ENCODE assay signal across 8 mouse cellular contexts in genomic region chr15:82345820-82346470, GRCm38 (mm10). TPM values are rescaled to one million over a fixed set of nuclear protein-coding genes. Genes with fewer than 3 reads are reported as not detected.
DNase-seq lines count a peak whose midpoint lies in the region; ATAC-seq and TF ChIP-seq lines count a peak whose summit lies in the region.

No protein-coding gene starts in this region.

- peak overlapping the region; percentile 79 to 87 for H3K4me3 ChIP-seq in ES-E14 (ENCODE audit: insufficient read depth in 1 of 2, low read depth in 1 of 2, low read length in 2 of 2, poor library complexity in 1 of 2, severe bottlenecking in 1 of 2)
- peak overlapping the region; percentile 79 for H3K4me3 ChIP-seq in forebrain, embryonic 15.5 days
- peak overlapping the region; percentile 87 for H3K4me3 ChIP-seq in lung, adult 2 months (replicated peaks; ENCODE audit: extremely low read depth, low read depth, low read length)

- in situ Hi-C loops in ES-E14 (cut with MboI; ENCODE audit: low sequenced_read_pairs in 2 of 2, unreplicated experiment in 2 of 2), result no loop called here

- TF ChIP-seq POLR2A in lung, adult 2 months (IDR thresholded peaks at IDR 0.05; ENCODE audit: borderline replicate concordance, extremely low read depth, low read depth, low read length), result peak; percentile 73; the same call in 1 of the 2 replicates

- under 1% methylated on average over 50 of the region's 51 CpGs for WGBS in forebrain, embryonic 15.5 days
- under 1% methylated on average over 51 of the region's 51 CpGs for WGBS in lung, adult 2 months

- ATAC-seq in forebrain, embryonic 15.5 days (replicated peaks), result peak; percentile 98
- ATAC-seq in neutrophil, adult 5-6 weeks (ENCODE audit: extremely low read depth, insufficient number of reproducible peaks, low FRiP score, poor library complexity, severe bottlenecking), result peak; percentile 89

- H3K27ac ChIP-seq in ES-E14 (ENCODE audit: insufficient read depth, low read depth, low read length, poor library complexity, severe bottlenecking), result peak overlapping the region; percentile 65
- peak overlapping the region; percentile 91 for H3K27ac ChIP-seq in forebrain, embryonic 15.5 days (replicated peaks)

- peak; percentile 99 for DNase-seq in ES-E14 (ENCODE audit: low read depth, low spot score)
- peak; percentile 98 for DNase-seq in cerebellum, adult 11-12 months
- peak; percentile 95 for DNase-seq in heart, postnatal 25 days (ENCODE audit: low spot score)
- peak; percentile 97 to 99 for DNase-seq in layer of hippocampus, adult 18-20 months (ENCODE audit: low spot score in 2 of 2)
- DNase-seq in lung, adult 2 months, result peak; percentile 96
- peak; percentile 96 to 98 for DNase-seq in thymus, adult 18-20 months

- peaks cover 6 to 10% of the 10 kb centered on the region in 2 experiments for H3K4me1 ChIP-seq in ES-E14 (ENCODE audit: control insufficient read depth in 2 of 2, insufficient read depth in 2 of 2, low read length in 2 of 2, poor library complexity in 1 of 2)
- peaks cover 22% of the 10 kb centered on the region for H3K4me1 ChIP-seq in forebrain, embryonic 15.5 days
- H3K4me1 ChIP-seq in lung, adult 2 months (ENCODE audit: control insufficient read depth, insufficient read depth, low read length), result peaks cover 8% of the 10 kb centered on the region

- peak overlapping the region; percentile 91 for H3K9ac ChIP-seq in ES-E14 (ENCODE audit: insufficient read depth, low read depth, low read length, poor library complexity, severe bottlenecking)
- H3K9ac ChIP-seq in forebrain, embryonic 15.5 days (replicated peaks), result peak overlapping the region; percentile 69

- intact Hi-C loops in heart, postnatal 25 days (cut with DNase I), result loop anchor here (5.0 kb wide), 1 partner anchor 199 kb away; the partner anchor contains the start of gene Srebf2

- peaks cover 8% of the 10 kb centered on the region; the same call in 1 of the 2 replicates for H3K27me3 ChIP-seq in forebrain, embryonic 15.5 days

- H3K36me3 ChIP-seq in ES-E14 (ENCODE audit: control insufficient read depth, insufficient read depth, low read length, poor library complexity, severe bottlenecking), result peaks cover 23% of the 10 kb centered on the region
- peaks cover 33% of the 10 kb centered on the region for H3K36me3 ChIP-seq in forebrain, embryonic 15.5 days

- no peak for TF ChIP-seq CTCF in lung, adult 2 months (IDR thresholded peaks at IDR 0.05; ENCODE audit: insufficient read depth, low read length)

- no peaks in the 10 kb centered on the region for H3K9me3 ChIP-seq in ES-E14 (ENCODE audit: control insufficient read depth, insufficient read depth, low read depth, low read length)
- no peaks in the 10 kb centered on the region for H3K9me3 ChIP-seq in forebrain, embryonic 15.5 days

- peak overlapping the region; percentile 58 for H3K4me2 ChIP-seq in forebrain, embryonic 15.5 days (replicated peaks)

TF ChIP-seq in ES-E14, 5 proteins besides CTCF, POLR2A, EP300 and RAD21:
- peak; percentile 96 for TF ChIP-seq CHD2 (IDR thresholded peaks at IDR 0.05; ENCODE audit: low read depth, low read length)
- no peak for TF ChIP-seq ZC3H11A (IDR thresholded peaks at IDR 0.05; ENCODE audit: borderline replicate concordance, low read depth, low read length)
- no peak for TF ChIP-seq ZNF384 (IDR thresholded peaks at IDR 0.05; ENCODE audit: low read depth, low read length)
- no peak; the same call in 1 of the 2 replicates for TF ChIP-seq HCFC1 (IDR thresholded peaks at IDR 0.05; ENCODE audit: borderline replicate concordance, insufficient read depth, low read length)
- no peak for TF ChIP-seq MAFK (IDR thresholded peaks at IDR 0.05; ENCODE audit: insufficient read depth, low read depth, low read length)

RNA-seq across cellular contexts. Expression of gene Smdt1, which starts 7.2 kb away (rescaled TPM):
- total RNA-seq in ES-E14 (2012; rRNA removed), result 172 and 222 TPM in 2 replicates
- polyA plus RNA-seq in forebrain, embryonic 15.5 days (2015; fragmentation: Nextera tagmentation; extraction: Ambion mirVana), result 292 and 313 TPM in 2 replicates
- total RNA-seq in heart, postnatal 25 days (2021), result 100 to 1,000 TPM; 203 to 204 TPM
- 100 to 1,000 TPM; 149 to 152 TPM for total RNA-seq in layer of hippocampus, adult 18-20 months (2021)
- polyA plus RNA-seq in lung, adult 2 months (2012; rRNA removed), result 189 and 202 TPM in 2 replicates
- total RNA-seq in neutrophil, adult 5-6 weeks (2017), result 34.0 and 36.1 TPM in 2 replicates

RNA-seq across cellular contexts. Expression of gene Pheta2, which starts 7.2 kb away (rescaled TPM):
- total RNA-seq in ES-E14 (2012; rRNA removed), result 0.85 and 0.95 TPM in 2 replicates
- 1.4 and 1.5 TPM in 2 replicates for polyA plus RNA-seq in forebrain, embryonic 15.5 days (2015; fragmentation: Nextera tagmentation; extraction: Ambion mirVana)
- total RNA-seq in heart, postnatal 25 days (2021), result 1 to 10 TPM in 1 of 2 experiments, under 1 TPM in 1; 0.70 to 1.4 TPM
- total RNA-seq in layer of hippocampus, adult 18-20 months (2021), result under 1 TPM; 0.25 to 0.52 TPM
- polyA plus RNA-seq in lung, adult 2 months (2012; rRNA removed), result 1.8 and 2.4 TPM in 2 replicates
- 0.35 and 0.37 TPM in 2 replicates for total RNA-seq in neutrophil, adult 5-6 weeks (2017)

RNA-seq across cellular contexts. Expression of gene Naga, which starts 7.2 kb away (rescaled TPM):
- 17.6 and 35.3 TPM in 2 replicates for total RNA-seq in ES-E14 (2012; rRNA removed)
- polyA plus RNA-seq in forebrain, embryonic 15.5 days (2015; fragmentation: Nextera tagmentation; extraction: Ambion mirVana), result 23.2 and 23.9 TPM in 2 replicates
- 10 to 100 TPM; 32.0 to 33.3 TPM for total RNA-seq in heart, postnatal 25 days (2021)
- total RNA-seq in layer of hippocampus, adult 18-20 months (2021), result 10 to 100 TPM; 33.5 to 40.5 TPM
- 167 and 189 TPM in 2 replicates for polyA plus RNA-seq in lung, adult 2 months (2012; rRNA removed)
- total RNA-seq in neutrophil, adult 5-6 weeks (2017), result 32.2 and 40.0 TPM in 2 replicates

RNA-seq across cellular contexts. Expression of gene Ndufa6, which starts 8.2 kb away (rescaled TPM):
- total RNA-seq in ES-E14 (2012; rRNA removed), result 256 and 306 TPM in 2 replicates
- polyA plus RNA-seq in forebrain, embryonic 15.5 days (2015; fragmentation: Nextera tagmentation; extraction: Ambion mirVana), result 322 and 334 TPM in 2 replicates
- 100 to 1,000 TPM; 683 to 734 TPM for total RNA-seq in heart, postnatal 25 days (2021)
- 100 to 1,000 TPM; 206 to 215 TPM for total RNA-seq in layer of hippocampus, adult 18-20 months (2021)
- polyA plus RNA-seq in lung, adult 2 months (2012; rRNA removed), result 183 and 193 TPM in 2 replicates
- total RNA-seq in neutrophil, adult 5-6 weeks (2017), result 119 and 121 TPM in 2 replicates

RNA-seq across cellular contexts. Expression of gene Cyp2d22, which starts 34.1 kb away (rescaled TPM):
- total RNA-seq in ES-E14 (2012; rRNA removed), result 0.94 and 2.3 TPM in 2 replicates
- 1.9 and 2.7 TPM in 2 replicates for polyA plus RNA-seq in forebrain, embryonic 15.5 days (2015; fragmentation: Nextera tagmentation; extraction: Ambion mirVana)
- 10 to 100 TPM; 21.5 to 25.4 TPM for total RNA-seq in heart, postnatal 25 days (2021)
- total RNA-seq in layer of hippocampus, adult 18-20 months (2021), result 10 to 100 TPM; 57.5 to 64.1 TPM
- polyA plus RNA-seq in lung, adult 2 months (2012; rRNA removed), result 84.6 and 90.2 TPM in 2 replicates
- total RNA-seq in neutrophil, adult 5-6 weeks (2017), result 2.2 and 4.7 TPM in 2 replicates

Comparison
In these comparisons a context has a peak if more than half of its experiments do, and no peak if none do; other contexts are left out.
1. Peak in every context shown above with its lines: DNase-seq, ATAC-seq, H3K4me3 ChIP-seq and H3K27ac ChIP-seq.